Comparison of ENCODE assay signal across 9 mouse cellular contexts in genomic region chr3:51042223-51042846, GRCm38 (mm10).
DNase-seq lines count a peak whose midpoint lies in the region; ATAC-seq and TF ChIP-seq lines count a peak whose summit lies in the region.
"Had no signal": no experiment of that assay in that cellular context is flagged by ENCODE, and none has a peak within 500 bp of the region (broad histone marks: within the 10 kb centered on the region; RNA-seq: fewer than 3 reads in every experiment).

No protein-coding gene starts in this region.

- no peak overlapping the region for H3K9ac ChIP-seq in lung, postnatal 0 days (replicated peaks; ENCODE audit: low read depth)
- no peak overlapping the region for H3K9ac ChIP-seq in intestine, embryonic 15.5 days
- H3K9ac ChIP-seq: liver, postnatal 0 days had no signal

- H3K36me3 ChIP-seq in lung, postnatal 0 days (ENCODE audit: insufficient read depth, low read length) = no peaks in the 10 kb centered on the region
- no peaks in the 10 kb centered on the region for H3K36me3 ChIP-seq in intestine, embryonic 15.5 days

- no peak overlapping the region for H3K4me3 ChIP-seq in lung, postnatal 0 days (ENCODE audit: low read depth, low read length)
- H3K4me3 ChIP-seq in cerebellum, adult 2 months (replicated peaks; ENCODE audit: insufficient read depth, low read depth, low read length) = no peak overlapping the region
- no peak overlapping the region for H3K4me3 ChIP-seq in intestine, embryonic 15.5 days (replicated peaks)

- no peak for TF ChIP-seq CTCF in lung, postnatal 0 days (IDR thresholded peaks at IDR 0.05)
- no peak for TF ChIP-seq CTCF in cerebellum, adult 2 months (IDR thresholded peaks at IDR 0.05; ENCODE audit: borderline replicate concordance, insufficient read depth, low read depth, low read length)

- no peaks in the 10 kb centered on the region for H3K27me3 ChIP-seq in lung, postnatal 0 days (replicated peaks; ENCODE audit: insufficient read depth, low read length)
- no peaks in the 10 kb centered on the region; the same call in 1 of the 2 replicates for H3K27me3 ChIP-seq in cerebellum, adult 2 months (ENCODE audit: control insufficient read depth, insufficient read depth, low read length)
- no peaks in the 10 kb centered on the region for H3K27me3 ChIP-seq in intestine, embryonic 15.5 days (replicated peaks)

- H3K9me3 ChIP-seq in lung, postnatal 0 days (ENCODE audit: low read length) = no peaks in the 10 kb centered on the region
- H3K9me3 ChIP-seq in intestine, embryonic 15.5 days = no peaks in the 10 kb centered on the region

- no peak for TF ChIP-seq EP300 in lung, postnatal 0 days (IDR thresholded peaks at IDR 0.05)

- no peaks in the 10 kb centered on the region for H3K4me1 ChIP-seq in lung, postnatal 0 days (ENCODE audit: insufficient read depth, low read depth, low read length)
- no peaks in the 10 kb centered on the region for H3K4me1 ChIP-seq in cerebellum, adult 2 months (ENCODE audit: control insufficient read depth, insufficient read depth, low read length)
- H3K4me1 ChIP-seq in intestine, embryonic 15.5 days (replicated peaks) = no peaks in the 10 kb centered on the region

- WGBS in lung, postnatal 0 days = 34% methylated on average over 17 of the region's 17 CpGs
- WGBS in cerebellum, adult 2 months = 13% methylated on average over 17 of the region's 17 CpGs
- 60% methylated on average over 17 of the region's 17 CpGs for WGBS in intestine, embryonic 15.5 days

- H3K27ac ChIP-seq in lung, postnatal 0 days (ENCODE audit: low read length) = no peak overlapping the region
- H3K27ac ChIP-seq in cerebellum, adult 2 months (ENCODE audit: insufficient read depth, low read length) = no peak overlapping the region
- H3K27ac ChIP-seq in intestine, embryonic 15.5 days = no peak overlapping the region

- peak; percentile 36 for DNase-seq in embryo, embryonic 11 days
- no peak for DNase-seq in embryo, embryonic 10.5 days (ENCODE audit: low spot score)
- DNase-seq in lung, postnatal 0 days (ENCODE audit: low spot score) = no peak
- no peak for DNase-seq in lung, postnatal 36 days
- peak; percentile 32 for DNase-seq in mesoderm, embryonic 11.5 days (ENCODE audit: low read depth, low spot score)
- DNase-seq in cerebellum, adult 2 months = no peak
- DNase-seq in right cerebral cortex, postnatal 14 days = no peak
- DNase-seq: liver, postnatal 0 days had no signal

- TF ChIP-seq POLR2A in cerebellum, adult 2 months (IDR thresholded peaks at IDR 0.05; ENCODE audit: borderline replicate concordance, insufficient read depth, low read length) = no peak

- no peak for ATAC-seq in lung, postnatal 0 days
- ATAC-seq in intestine, embryonic 15.5 days = no peak
- ATAC-seq: liver, postnatal 0 days had no signal

- peak overlapping the region; percentile 25; the same call in 1 of the 2 replicates for H3K4me2 ChIP-seq in lung, postnatal 0 days (replicated peaks; ENCODE audit: low read depth, low read length)
- H3K4me2 ChIP-seq in intestine, embryonic 15.5 days (replicated peaks) = no peak overlapping the region

Comparison
In these comparisons a context has a peak if more than half of its experiments do, and no peak if none do; other contexts are left out.
1. DNase-seq: peak in embryo, embryonic 11 days (single experiment) and mesoderm, embryonic 11.5 days (single experiment); none in embryo, embryonic 10.5 days (single experiment), lung, postnatal 0 days (single experiment), lung, postnatal 36 days (single experiment), cerebellum, adult 2 months (0 of 2) and right cerebral cortex, postnatal 14 days (single experiment).